Mouse (Mus musculus): ENCODE data around the gene Stk38. TPM values are rescaled to one million over a fixed set of nuclear protein-coding genes. Genes with fewer than 3 reads are reported as not detected.
A peak's percentile ranks its signal among the peaks of the same experiment; 100 is the strongest.

Gene Stk38
- total and polyA plus RNA-seq, 3 experiments = 14.4 to 290 (median 49.3) TPM

DNA sequence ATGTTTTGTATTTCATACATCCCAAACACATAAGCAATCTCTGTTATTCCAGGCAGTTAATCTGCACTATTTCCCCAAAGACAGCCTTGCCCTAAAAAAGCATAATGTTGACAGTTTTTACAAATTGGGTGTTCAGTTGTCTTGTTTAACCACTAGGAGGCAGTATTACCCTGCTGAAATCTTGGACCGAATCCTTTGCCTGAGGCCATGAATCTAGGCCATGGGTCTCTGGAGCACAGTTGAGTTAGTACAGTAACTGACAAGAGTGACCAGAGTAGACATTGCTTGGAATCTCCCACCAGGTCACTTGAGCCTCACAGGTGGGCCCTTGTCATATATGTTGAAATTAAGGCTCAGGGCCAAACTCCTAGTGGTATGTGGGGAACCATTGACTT is 37.1 kb upstream of the Stk38 start:
- H3K9ac ChIP-seq (ENCODE audit: control insufficient read depth, low read depth, low read length, poor library complexity, severe bottlenecking) = no peak overlapping the region
- no peaks in the 10 kb centered on the region for H3K9me3 ChIP-seq (replicated peaks; ENCODE audit: insufficient read depth, low read length)
- H3K27me3 ChIP-seq (ENCODE audit: control insufficient read depth in 1 of 2, insufficient read depth in 2 of 2, low read length in 2 of 2) = no peaks in the 10 kb centered on the region
- H3K4me3 ChIP-seq (ENCODE audit: control insufficient read depth in 1 of 2, insufficient read depth in 1 of 2, low read depth in 2 of 2, low read length in 2 of 2) = no peak overlapping the region
- H3K36me3 ChIP-seq (ENCODE audit: control insufficient read depth in 1 of 2, insufficient read depth in 2 of 2, low read length in 2 of 2) = peaks cover 31 to 36% of the 10 kb centered on the region in 2 experiments
- no peak overlapping the region for H3K27ac ChIP-seq (ENCODE audit: control insufficient read depth, low read depth, low read length)
- H3K79me2 ChIP-seq (ENCODE audit: control insufficient read depth, insufficient read depth, low read length, poor library complexity) = no peaks in the 10 kb centered on the region; the same call in 1 of the 2 replicates
- DNase-seq (ENCODE audit: low read depth, low spot score) = peak; percentile 67
- peaks cover 12 to 16% of the 10 kb centered on the region in 2 experiments; a peak in 3 of 4 replicates for H3K4me1 ChIP-seq (ENCODE audit: control insufficient read depth in 1 of 2, insufficient read depth in 2 of 2, low read length in 2 of 2)
- TF ChIP-seq NELFE (IDR thresholded peaks at IDR 0.05; ENCODE audit: low read depth, low read length) (peak; percentile 22; the same call in 1 of the 2 replicates), ZKSCAN1 (IDR thresholded peaks at IDR 0.05; ENCODE audit: low read depth, low read length) (no peak), SMC3 (IDR thresholded peaks at IDR 0.05; ENCODE audit: low read depth, low read length) (peak; percentile 48), POLR2AphosphoS2 (IDR thresholded peaks at IDR 0.05; ENCODE audit: low read length) (peak; percentile 73; the same call in 1 of the 2 replicates), ZNF384 (IDR thresholded peaks at IDR 0.05; ENCODE audit: low read depth, low read length) (no peak), POLR2A (IDR thresholded peaks at IDR 0.05; ENCODE audit: control insufficient read depth in 1 of 2, insufficient read depth in 1 of 2, low read depth in 1 of 2, low read length in 2 of 2, poor library complexity in 1 of 2) (peak in 1 of 2 experiments; percentile 10; a peak in 1 of 4 replicates), TBP (IDR thresholded peaks at IDR 0.05; ENCODE audit: low read depth, low read length) (no peak), RAD21 (IDR thresholded peaks at IDR 0.05; ENCODE audit: low read depth, low read length) (peak; percentile 56), CTCF (IDR thresholded peaks at IDR 0.05 in 2 of 3, conservative IDR thresholded peaks at IDR 0.05 in 1 of 3; ENCODE audit: control insufficient read depth in 1 of 3, insufficient read depth in 1 of 3, low read depth in 2 of 3, low read length in 3 of 3, poor library complexity in 1 of 3, severe bottlenecking in 1 of 3) (peak; percentile 23 to 90 (median 73); a peak in 5 of 6 replicates), KAT2A (conservative IDR thresholded peaks at IDR 0.05; ENCODE audit: low read depth, low read length) (no peak)

GRCm38 (mm10) chr17:29044146-29044924 is 36.5 kb upstream of the Stk38 start:
- peaks cover 11 to 17% of the 10 kb centered on the region in 2 experiments; a peak in 3 of 4 replicates for H3K4me1 ChIP-seq (ENCODE audit: control insufficient read depth in 1 of 2, insufficient read depth in 2 of 2, low read length in 2 of 2)
- H3K9ac ChIP-seq (ENCODE audit: control insufficient read depth, low read depth, low read length, poor library complexity, severe bottlenecking) = no peak overlapping the region
- TF ChIP-seq BHLHE40 (IDR thresholded peaks at IDR 0.05; ENCODE audit: borderline replicate concordance, low read depth, low read length) (no peak), E2F4 (IDR thresholded peaks at IDR 0.05; ENCODE audit: borderline replicate concordance, low read depth, low read length) (no peak), GATA1 (IDR thresholded peaks at IDR 0.05; ENCODE audit: low read depth, low read length) (no peak), MAZ (IDR thresholded peaks at IDR 0.05; ENCODE audit: low read depth, low read length) (no peak), RCOR1 (IDR thresholded peaks at IDR 0.05; ENCODE audit: low read depth, low read length) (no peak), JUND (IDR thresholded peaks at IDR 0.05; ENCODE audit: low read depth, low read length) (no peak), NELFE (IDR thresholded peaks at IDR 0.05; ENCODE audit: low read depth, low read length) (0 out of 2 replicates have a peak, but pooled peaks have one; percentile 17), ZMIZ1 (IDR thresholded peaks at IDR 0.05; ENCODE audit: low read depth, low read length) (0 out of 2 replicates have a peak, but pooled peaks have one; percentile 24), ZNF384 (IDR thresholded peaks at IDR 0.05; ENCODE audit: low read depth, low read length) (no peak), MYC (IDR thresholded peaks at IDR 0.05; ENCODE audit: low read depth, low read length) (no peak)
- no peaks in the 10 kb centered on the region for H3K27me3 ChIP-seq (ENCODE audit: control insufficient read depth in 1 of 2, insufficient read depth in 2 of 2, low read length in 2 of 2)
- no peaks in the 10 kb centered on the region for H3K9me3 ChIP-seq (replicated peaks; ENCODE audit: insufficient read depth, low read length)
- H3K36me3 ChIP-seq (ENCODE audit: control insufficient read depth in 1 of 2, insufficient read depth in 2 of 2, low read length in 2 of 2) = peaks cover 36 to 40% of the 10 kb centered on the region in 2 experiments
- no peak for DNase-seq (ENCODE audit: low read depth, low spot score)
- no peak overlapping the region for H3K4me3 ChIP-seq (ENCODE audit: control insufficient read depth in 1 of 2, insufficient read depth in 1 of 2, low read depth in 2 of 2, low read length in 2 of 2)
- H3K79me2 ChIP-seq (ENCODE audit: control insufficient read depth, insufficient read depth, low read length, poor library complexity) = peaks cover 3% of the 10 kb centered on the region
- no peak overlapping the region for H3K27ac ChIP-seq (ENCODE audit: control insufficient read depth, low read depth, low read length)
